Mouse (Mus musculus) liver, adult 2 months (tissue): ENCODE results near the gene Mvd. TPM values are rescaled to one million over a fixed set of nuclear protein-coding genes. Genes with fewer than 3 reads are reported as not detected.

Experiments used
- DNase-seq: peaks from one replicate; pipeline ENCODE4 v3.0.0-alpha.2; 2011; ENCODE audit warnings: low read depth, low spot score; ENCODE audit errors: extremely low read depth
- H3K27ac ChIP-seq: fragments of 200-500 bp; replicated peaks from 2 replicates; pipeline ENCODE4 v1.5.1; 2012; ENCODE audit warnings: low read depth, mild to moderate bottlenecking, control low read depth, inconsistent platforms, low read length; ENCODE audit not compliant: insufficient read depth
- H3K27me3 ChIP-seq: fragments of 200-500 bp; 2 replicates; pipeline ENCODE4 v1.6.1; 2012; ENCODE audit warnings: mild to moderate bottlenecking, moderate library complexity, low read length, inconsistent platforms; ENCODE audit not compliant: control insufficient read depth, insufficient read depth
- H3K36me3 ChIP-seq: fragments of 200-500 bp; 2 replicates; pipeline ENCODE4 v1.6.1; 2012; ENCODE audit warnings: low read length, inconsistent platforms; ENCODE audit not compliant: control insufficient read depth, insufficient read depth
- H3K4me1 ChIP-seq: fragments of 200-500 bp; 2 replicates; pipeline ENCODE4 v1.6.1; 2011; ENCODE audit warnings: low read length; ENCODE audit not compliant: control insufficient read depth, insufficient read depth
- H3K4me3 ChIP-seq: fragments of 200-500 bp; 2 replicates; pipeline ENCODE4 v1.5.1; 2011; ENCODE audit warnings: low read depth, mild to moderate bottlenecking, control low read depth, low read length, moderate library complexity; ENCODE audit not compliant: insufficient read depth
- H3K79me2 ChIP-seq: fragments of 200-500 bp; 2 replicates; pipeline ENCODE4 v1.6.1; 2012; ENCODE audit warnings: inconsistent platforms, mild to moderate bottlenecking, low read length, moderate library complexity; ENCODE audit not compliant: control insufficient read depth, insufficient read depth
- H3K9ac ChIP-seq: fragments of 200-500 bp; 2 replicates; pipeline ENCODE4 v1.6.1; 2012; ENCODE audit warnings: low read depth, mild to moderate bottlenecking, control low read depth, inconsistent platforms, low read length
- CTCF ChIP-seq: fragments of 200-500 bp; IDR thresholded peaks from 2 replicates; pipeline ENCODE4 v1.5.1; 2011; ENCODE audit warnings: low read depth, low read length, control low read depth
- POLR2A ChIP-seq: fragments of 200-500 bp; IDR thresholded peaks from 2 replicates; pipeline ENCODE4 v1.6.1; 2011; ENCODE audit warnings: low read length, control low read depth; ENCODE audit not compliant: insufficient read depth; ENCODE audit errors: extremely low read depth
- WGBS: fragments of 180-500 bp; shearing (Covaris S2); methylation state at CpG from one replicate; pipeline ENCODE4 v1.1.7; 2018; 5-methylcytosine and 5-hydroxymethylcytosine counted together
- polyA plus RNA-seq: library from polyadenylated mRNA; depleted of rRNA; stranded (reverse); fragments of >200 nt; gene quantifications from 2 replicates; pipeline ENCODE4 v1.2.3, GENCODE M21; 2012
- total RNA-seq: library from RNA; depleted of rRNA; stranded (reverse); fragments of >200 nt; gene quantifications from 2 replicates; pipeline ENCODE4 v1.2.3, GENCODE M21; 2014

Gene Mvd
- total and polyA plus RNA-seq, 2 experiments: 20.9 to 68.7 TPM

DNA sequence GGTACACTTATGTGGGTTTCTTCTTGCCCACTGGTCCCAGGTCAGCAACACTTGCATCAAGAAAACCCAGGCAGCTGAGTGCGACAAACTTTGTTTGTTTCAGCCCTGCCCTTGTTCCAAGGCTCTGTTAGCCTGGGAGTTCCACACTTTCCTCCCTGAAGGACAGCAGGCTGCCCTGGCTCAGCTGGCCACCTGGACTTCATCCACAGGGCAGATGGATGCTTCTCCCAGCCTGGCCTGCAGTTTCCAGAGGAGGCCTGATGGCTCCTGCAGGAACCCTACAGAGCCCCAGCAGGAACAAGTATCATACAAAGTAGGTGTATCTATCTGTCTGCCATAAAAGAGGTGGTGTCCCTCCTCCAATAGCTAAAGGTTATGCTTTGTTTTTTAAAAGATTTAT, 1.9 kb downstream of the Mvd start:
- H3K27me3 ChIP-seq: no peaks in the 10 kb centered on the region
- H3K79me2 ChIP-seq: no peaks in the 10 kb centered on the region
- H3K4me3 ChIP-seq: no peak overlapping the region
- H3K36me3 ChIP-seq: peaks cover 3% of the 10 kb centered on the region; the same call in 1 of the 2 replicates
- no peak overlapping the region for H3K9ac ChIP-seq
- no peak overlapping the region for H3K27ac ChIP-seq
- no peak for DNase-seq
- WGBS: 78% methylated on average over 1 of the region's 1 CpGs
- H3K4me1 ChIP-seq: peaks cover 5% of the 10 kb centered on the region
- TF ChIP-seq POLR2A (no peak), CTCF (no peak)

DNA sequence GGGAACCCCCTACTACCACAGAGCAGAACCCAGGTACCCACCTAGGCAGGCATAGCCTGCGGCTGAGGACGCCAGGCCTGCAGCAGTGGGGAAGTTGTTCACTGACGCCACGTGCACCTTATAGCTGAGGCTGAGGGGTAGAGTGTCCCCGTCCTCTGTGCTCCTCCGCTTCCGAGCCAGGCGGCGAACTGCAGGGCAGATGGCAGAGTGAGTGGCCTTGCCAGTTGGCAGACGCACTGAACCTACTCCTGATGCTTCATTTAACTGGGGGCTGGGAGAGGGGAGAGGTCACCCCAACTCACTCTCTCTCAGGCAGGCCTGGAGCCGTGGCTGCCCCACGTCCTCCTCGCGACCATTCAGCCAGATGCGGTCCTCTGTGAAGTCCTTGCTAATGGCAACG, 3.9 kb downstream of the Mvd start:
- Histone ChIP-seq H3K79me2 (no peaks in the 10 kb centered on the region), H3K9ac (no peak overlapping the region), H3K27me3 (no peaks in the 10 kb centered on the region), H3K4me1 (peaks cover 3% of the 10 kb centered on the region; the same call in 1 of the 2 replicates), H3K36me3 (peaks cover 9% of the 10 kb centered on the region), H3K27ac (no peak overlapping the region), H3K4me3 (no peak overlapping the region)
- no peak for TF ChIP-seq POLR2A
- no peak for TF ChIP-seq CTCF
- DNase-seq: no peak
- WGBS: 97% methylated on average over 16 of the region's 16 CpGs

DNA sequence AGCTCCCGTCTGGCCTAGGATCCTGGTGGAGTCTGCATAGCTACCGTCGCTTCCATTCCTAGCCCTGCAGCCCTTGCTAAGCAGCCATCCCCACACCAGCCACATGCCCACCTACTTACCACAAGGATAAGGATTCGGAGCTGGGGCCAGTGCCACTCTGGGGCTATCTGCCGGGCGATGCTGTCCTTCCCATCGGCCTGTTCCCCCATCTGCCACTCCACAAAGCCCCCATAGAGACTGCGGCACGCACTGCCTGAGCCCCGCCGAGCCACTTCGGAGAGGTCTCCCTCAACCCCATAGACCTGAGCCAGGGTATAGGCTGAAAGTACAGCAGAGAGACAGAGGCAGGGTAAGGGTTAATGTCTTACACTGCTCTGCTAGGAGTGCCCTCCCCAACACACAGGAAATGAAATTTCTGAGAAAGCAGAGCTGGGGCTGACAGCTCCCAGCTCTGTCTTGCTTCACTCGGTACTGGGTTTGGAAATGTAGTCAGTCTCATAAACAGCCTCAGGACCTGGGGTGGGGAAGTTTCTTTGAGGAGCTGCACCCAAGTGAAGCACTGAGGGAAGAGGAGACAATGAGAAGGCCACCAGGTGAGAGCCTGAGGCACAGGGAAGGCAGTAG, 5.4 kb downstream of the Mvd start:
- Histone ChIP-seq H3K27ac (no peak overlapping the region), H3K4me3 (no peak overlapping the region; the same call in 1 of the 2 replicates), H3K36me3 (peaks cover 9% of the 10 kb centered on the region), H3K27me3 (no peaks in the 10 kb centered on the region), H3K4me1 (peaks cover 3% of the 10 kb centered on the region; the same call in 1 of the 2 replicates), H3K9ac (no peak overlapping the region), H3K79me2 (no peaks in the 10 kb centered on the region)
- no peak for TF ChIP-seq CTCF
- WGBS: 92% methylated on average over 13 of the region's 13 CpGs
- no peak for DNase-seq

DNA sequence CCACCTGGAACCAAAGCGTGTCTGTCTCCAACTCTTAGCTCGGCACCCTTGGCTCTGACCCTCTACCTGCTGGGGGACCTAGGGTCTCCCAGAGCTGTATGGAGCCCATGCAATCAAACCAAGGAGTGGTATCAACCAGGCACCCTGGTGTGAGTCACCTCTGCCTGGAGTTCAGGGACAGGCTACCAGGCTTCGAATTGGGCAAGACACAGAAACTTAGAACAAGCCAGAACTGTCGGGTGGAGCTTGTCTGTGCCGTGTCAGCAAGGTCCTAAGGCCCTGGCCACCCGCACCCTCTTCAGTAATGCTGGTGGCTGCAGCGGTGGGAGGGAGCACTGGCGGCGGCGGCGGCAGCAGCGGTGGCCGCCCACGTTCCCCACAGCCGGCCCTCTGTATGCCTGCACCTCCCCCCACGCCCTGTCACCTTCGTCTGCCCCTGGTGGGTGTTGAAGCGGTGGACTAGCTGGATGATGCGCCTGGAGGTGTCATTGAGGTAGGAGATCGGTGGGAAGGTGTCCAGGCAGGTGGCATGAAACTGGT, 6.6 kb downstream of the Mvd start:
- no peak for DNase-seq
- Histone ChIP-seq H3K27ac (no peak overlapping the region), H3K79me2 (no peaks in the 10 kb centered on the region), H3K9ac (no peak overlapping the region), H3K36me3 (peaks cover 9% of the 10 kb centered on the region), H3K4me1 (no peaks in the 10 kb centered on the region), H3K4me3 (no peak overlapping the region), H3K27me3 (no peaks in the 10 kb centered on the region)
- TF ChIP-seq POLR2A: no peak
- no peak for TF ChIP-seq CTCF
- 92% methylated on average over 20 of the region's 20 CpGs for WGBS

DNA sequence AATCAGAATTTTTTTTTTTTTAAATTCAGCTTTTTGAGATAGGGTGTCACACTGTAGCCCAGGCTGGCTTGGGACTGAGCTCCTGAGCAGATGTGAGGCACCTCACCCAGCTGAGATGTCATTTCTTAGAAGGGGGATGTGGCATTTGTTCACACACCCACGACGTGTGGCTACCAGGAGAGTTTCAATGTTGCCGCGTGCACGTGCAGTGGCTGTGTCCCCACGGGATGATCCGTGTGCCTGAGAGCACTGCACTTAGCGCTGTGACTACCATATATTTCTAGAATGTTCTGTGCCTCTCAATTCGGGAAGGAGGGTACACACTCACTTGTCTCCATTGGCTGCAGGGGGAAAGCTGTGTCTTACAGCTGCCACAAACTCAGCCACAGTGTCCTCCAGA, 7.1 kb downstream of the Mvd start:
- Histone ChIP-seq H3K4me1 (no peaks in the 10 kb centered on the region), H3K27ac (no peak overlapping the region), H3K27me3 (no peaks in the 10 kb centered on the region), H3K9ac (no peak overlapping the region), H3K79me2 (no peaks in the 10 kb centered on the region), H3K4me3 (no peak overlapping the region), H3K36me3 (peaks cover 9% of the 10 kb centered on the region)
- no peak for DNase-seq
- TF ChIP-seq CTCF: no peak
- 98% methylated on average over 9 of the region's 9 CpGs for WGBS

DNA sequence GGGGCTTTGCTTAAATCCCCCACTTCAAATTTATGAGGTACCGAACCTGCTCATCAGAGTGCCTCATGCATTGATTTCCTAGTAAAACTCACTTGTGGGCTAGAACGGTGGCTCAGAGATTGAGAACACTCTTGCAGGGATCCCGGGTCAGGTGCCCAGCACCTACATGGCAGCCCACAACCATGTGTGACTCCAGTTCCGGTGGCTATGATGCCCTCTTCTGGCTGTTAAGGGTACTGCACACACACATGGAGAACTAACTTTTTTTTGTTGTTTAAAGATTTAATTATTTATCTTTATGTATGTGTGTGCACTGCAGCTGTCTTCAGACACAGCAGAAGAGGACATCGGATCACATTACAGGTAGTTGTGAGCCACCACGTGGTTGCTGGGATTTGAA, 7.8 kb downstream of the Mvd start:
- H3K9ac ChIP-seq: no peak overlapping the region

More for the DNA sequence above, 7.8 kb downstream of the Mvd start:
- Histone ChIP-seq H3K36me3 (peaks cover 9% of the 10 kb centered on the region), H3K4me1 (no peaks in the 10 kb centered on the region), H3K27me3 (no peaks in the 10 kb centered on the region), H3K27ac (no peak overlapping the region), H3K4me3 (no peak overlapping the region), H3K79me2 (no peaks in the 10 kb centered on the region)
- TF ChIP-seq POLR2A (no peak), CTCF (peak; percentile 53)
- no peak for DNase-seq
- WGBS: 96% methylated on average over 6 of the region's 6 CpGs
